Mouse (Mus musculus) midbrain, embryonic 11.5 days (tissue): ENCODE measurements around the gene Abcb7. TPM values are rescaled to one million over a fixed set of nuclear protein-coding genes. Genes with fewer than 3 reads are reported as not detected.

Experiments used
- polyA plus RNA-seq: library from polyadenylated mRNA; unstranded; fragments of >200 nt; fragmentation: Nextera tagmentation; extraction: Ambion mirVana; gene quantifications from 2 replicates; pipeline ENCODE4 v1.2.1, GENCODE M21; 2014

Gene Abcb7
- polyA plus RNA-seq, 1 experiment from 2014 or later, result 18.2 TPM

Other genes starting within 250 kb of the Abcb7 start
- 1.5 and 1.6 TPM in 2 replicates for gene Nexmif, start 212.7 kb downstream of the Abcb7 start, polyA plus RNA-seq
- 1.4 and 2.0 TPM in 2 replicates for gene Uprt, start 69.0 kb upstream of the Abcb7 start, polyA plus RNA-seq